Mouse (Mus musculus): ENCODE data around the gene Stk25.

Stk25 gene

DNA sequence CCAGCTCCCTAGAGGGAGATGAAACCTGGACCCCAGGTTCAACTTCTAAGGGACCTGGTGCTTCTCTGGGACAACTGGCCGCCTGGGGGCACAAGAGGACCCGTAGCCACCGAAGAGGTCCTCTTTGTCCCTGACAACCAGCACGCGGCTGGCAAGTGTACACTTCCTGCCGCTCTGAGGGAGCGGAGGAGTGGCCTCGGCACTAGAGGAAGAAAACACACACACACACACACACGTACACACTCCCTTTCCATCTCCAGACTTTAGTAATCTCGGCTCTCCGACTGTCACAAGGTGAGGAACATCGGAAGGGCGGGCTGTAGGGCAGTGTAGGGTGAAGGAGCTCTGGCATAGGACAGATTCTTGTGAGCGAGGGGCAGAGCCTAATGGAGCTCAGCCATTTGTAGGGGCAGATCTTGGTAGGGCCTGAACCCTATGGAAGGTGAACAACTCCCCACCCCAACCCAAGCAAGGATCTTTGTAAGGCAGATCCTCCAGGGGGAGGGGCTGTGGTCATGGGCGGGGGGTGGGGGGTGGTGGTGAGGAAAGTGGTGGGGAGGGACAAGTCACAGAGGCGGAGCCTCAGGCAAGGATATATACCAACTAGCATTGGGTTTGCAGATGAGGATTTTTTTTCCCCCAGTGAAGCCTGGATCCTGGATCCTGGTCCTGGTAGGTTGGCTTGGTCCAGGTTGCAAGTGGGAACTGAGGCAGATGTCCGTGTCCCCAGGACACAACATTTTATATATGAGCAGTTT is 10.5 kb upstream of the Stk25 start:
- peak; percentile 81 to 89 for DNase-seq

DNA sequence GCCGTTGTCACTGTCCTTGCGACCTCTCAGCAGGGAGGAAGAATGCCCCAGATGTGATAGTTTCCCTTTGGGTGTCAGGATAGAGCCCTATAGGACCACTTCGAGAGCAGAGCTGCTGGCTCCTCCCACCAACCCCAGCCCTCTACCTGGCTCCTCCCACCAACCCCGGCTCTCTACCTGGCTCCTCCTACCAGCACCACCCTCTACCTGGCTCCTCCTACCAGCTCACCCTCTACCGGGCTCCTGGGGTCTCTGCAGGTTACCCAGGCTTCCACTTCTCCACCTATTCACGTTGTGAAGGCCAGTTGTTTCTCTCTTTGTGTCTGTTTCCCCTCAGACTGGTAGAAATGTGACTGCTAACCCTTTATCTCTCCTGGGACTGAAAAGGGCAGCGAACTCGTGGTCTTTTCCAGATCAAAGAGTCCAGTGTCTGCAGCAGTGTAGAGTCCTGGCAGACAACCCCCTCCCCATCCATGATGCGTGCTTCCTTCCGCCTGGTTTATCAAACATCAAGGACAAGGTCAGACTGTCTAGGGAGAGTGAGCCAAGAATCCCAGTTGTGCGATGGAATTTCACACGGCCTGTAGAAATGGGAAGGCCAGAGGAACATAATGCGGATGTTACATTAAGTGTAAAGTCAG is 9.4 kb upstream of the Stk25 start:
- peak; percentile 42 to 46 for DNase-seq

DNA sequence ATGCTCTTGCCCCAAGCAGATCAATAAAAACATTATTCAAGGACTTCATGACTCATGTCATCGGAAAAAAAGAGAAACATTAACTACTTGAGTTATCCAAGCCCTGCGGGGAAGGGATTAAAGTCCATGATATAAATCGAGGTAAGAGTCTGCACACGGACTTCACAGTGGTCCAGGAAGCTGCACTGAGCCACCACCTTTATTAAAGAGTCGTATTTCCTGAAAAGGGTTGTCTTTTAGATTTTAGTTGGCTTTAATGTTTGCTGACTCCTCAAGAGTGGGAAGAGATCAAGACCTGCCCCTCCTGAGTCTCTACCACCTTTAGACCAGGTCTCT is 1.5 kb downstream of the Stk25 start:
- DNase-seq, result no peak

DNA sequence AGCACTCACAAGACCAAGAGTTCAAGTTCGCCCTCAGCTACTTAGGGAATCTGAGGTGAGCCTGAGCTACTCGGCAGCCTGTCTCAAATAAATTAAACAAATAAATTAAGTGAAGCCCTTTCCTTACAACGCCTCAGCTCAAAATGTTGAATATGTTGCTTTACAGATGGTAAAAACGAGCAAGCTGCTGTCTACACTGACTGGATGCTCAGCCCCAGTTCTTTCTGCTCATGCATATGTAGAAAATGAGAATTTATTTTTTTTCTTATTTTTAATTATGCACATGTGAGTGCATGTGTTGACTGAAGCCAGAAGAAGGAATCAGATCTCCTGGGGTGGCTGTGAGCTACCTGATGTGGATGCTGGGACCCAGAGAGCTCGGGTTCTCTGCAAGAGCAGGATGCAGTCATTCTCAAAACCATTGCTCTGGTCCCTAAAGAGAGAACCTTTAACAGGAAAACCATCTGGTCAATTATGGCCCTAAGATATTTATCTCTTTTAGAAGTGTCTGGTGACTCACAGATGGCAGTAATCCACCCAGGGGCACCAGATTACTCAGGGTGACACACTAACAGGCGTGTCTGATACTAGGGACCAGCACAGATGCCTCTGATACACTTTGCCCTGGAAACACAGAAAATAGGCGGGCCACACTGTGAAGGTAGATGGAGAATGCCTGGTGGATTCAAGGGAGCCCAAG is 2.0 kb downstream of the Stk25 start:
- no peak for DNase-seq

DNA sequence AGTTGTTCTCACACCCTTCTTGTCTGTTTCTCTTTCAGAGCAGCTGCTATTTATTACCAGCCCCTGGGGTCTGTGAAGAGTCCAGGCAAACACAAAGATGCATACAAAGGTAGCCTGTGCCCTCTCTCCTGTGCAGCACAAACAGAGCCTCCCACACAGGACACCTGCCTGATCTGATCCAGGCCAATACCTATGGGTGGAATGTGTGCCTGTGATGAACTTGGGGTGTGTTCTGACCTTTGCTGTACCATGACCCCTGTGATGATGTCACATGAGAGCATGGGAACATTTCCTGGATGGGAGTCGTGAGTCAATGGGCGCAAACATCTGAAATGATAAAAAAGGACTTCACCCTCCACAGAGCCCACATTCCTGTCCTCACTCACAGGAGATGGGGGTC is 3.7 kb downstream of the Stk25 start:
- no peak for DNase-seq

DNA sequence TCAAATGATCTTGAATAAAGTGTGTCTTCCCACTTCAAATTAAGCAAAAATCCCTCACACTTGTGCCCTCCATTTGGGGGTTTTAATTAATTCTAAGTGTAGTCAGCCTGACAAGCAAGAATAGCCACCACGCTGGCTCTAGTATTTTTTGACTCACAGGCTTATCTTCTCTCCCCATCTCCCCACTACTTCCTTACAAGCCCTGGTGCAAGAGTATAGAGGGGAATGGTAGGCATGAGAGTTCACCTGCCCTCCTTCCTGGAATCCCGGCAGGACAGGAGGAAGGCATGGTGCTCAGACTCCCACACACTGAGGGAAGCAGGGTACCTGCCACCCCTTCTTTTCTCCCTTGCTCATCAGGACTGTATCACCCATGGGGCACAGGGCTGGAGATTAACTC is 4.2 kb downstream of the Stk25 start:
- no peak for DNase-seq

DNA sequence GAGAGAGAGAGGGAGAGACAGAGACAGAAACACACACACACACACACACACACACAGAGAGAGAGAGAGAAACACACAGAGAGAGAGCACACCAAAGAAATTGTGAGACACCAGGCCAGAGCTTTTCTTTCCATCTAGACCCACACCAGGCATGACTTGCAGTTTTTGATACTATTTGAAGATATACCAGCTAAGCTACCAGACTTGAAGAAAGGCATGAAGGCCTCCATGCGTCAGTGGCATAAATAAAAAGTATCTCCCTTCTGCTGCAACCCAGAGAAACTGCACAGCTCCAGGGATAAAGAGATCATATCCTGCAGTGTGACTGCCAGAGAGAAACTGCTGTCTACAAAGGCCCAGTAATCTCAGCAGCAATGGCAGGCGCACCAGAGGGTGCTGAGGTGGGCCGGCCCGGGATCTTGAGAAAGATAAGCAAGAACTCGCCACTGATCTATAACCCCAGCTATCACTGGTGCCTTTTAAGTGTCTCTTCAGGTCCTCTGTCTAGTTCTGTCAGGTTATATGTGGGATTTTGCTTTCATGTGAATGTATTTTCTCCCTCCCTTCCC is 8.8 kb downstream of the Stk25 start:
- DNase-seq, result no peak

DNA sequence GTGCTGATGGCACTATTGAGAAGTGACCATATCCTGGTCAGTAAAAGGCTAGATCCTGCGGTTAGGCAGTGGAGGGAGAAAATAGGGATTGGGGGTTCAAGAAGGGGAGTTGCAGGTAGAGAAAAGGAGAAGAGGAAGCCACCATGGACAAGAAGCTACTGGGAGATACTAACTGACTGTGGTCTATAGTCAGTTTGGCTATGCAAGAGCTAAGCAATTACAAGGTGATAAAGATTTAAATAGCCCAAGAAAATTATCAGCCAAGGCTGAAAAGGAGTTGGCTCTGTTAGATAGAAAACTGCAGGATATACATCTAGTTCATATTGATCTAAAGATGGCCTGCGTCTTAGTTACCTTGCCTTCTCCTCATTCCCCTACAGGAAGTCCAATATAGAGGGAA is 15.8 kb downstream of the Stk25 start:
- no peak for DNase-seq

DNA sequence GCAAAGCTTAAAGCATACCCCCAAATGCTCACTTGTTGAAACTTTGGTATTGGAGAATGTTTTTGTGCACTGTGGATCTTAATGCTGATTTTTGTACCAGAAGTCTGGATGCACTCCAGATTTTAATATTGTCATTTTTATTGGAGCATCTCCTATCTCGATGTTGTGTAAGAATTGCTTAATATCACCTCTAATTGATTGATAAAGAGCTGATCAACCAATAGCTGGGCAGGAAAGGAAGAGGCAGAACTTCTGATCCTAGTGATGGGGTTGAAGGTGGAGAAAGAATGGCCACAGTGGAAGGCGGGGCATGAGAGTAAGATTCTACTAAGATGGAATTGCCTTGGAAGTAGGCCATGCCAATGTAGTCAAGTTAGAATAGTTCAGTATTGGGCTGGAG is 16.5 kb downstream of the Stk25 start:
- DNase-seq, result no peak

DNA sequence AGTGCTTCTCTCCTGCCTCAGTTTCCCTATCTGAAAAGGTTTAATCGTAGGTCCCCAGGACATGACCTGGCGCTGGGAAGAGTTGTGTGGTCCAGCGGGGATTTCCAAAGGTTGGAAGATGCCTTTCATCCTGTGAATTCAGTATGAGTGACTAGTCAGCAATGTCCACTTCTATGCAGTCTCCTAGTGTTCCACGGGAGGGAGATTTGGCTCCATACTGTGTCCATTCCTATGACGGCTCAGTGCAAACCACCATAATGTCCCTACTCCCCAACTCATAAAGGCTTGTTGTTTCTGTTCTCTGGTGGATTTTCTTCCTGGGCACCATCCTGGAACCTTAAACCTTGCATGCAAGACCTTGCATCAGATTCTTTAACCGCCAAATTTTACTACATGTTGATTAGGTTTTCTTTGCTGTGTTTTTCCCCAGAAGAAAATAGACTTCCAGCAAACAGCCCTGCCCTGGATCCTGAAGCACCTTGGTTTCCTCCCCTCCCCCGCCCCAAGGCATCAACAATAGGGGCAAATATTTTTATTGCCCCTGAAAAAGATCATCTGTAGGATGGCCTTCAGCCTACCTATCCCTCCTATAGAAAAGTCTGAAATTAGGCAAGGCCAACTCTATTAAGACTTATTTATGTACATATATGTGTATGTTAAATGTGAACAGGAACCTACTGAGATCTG is 22.1 kb downstream of the Stk25 start:
- DNase-seq, result no peak

DNA sequence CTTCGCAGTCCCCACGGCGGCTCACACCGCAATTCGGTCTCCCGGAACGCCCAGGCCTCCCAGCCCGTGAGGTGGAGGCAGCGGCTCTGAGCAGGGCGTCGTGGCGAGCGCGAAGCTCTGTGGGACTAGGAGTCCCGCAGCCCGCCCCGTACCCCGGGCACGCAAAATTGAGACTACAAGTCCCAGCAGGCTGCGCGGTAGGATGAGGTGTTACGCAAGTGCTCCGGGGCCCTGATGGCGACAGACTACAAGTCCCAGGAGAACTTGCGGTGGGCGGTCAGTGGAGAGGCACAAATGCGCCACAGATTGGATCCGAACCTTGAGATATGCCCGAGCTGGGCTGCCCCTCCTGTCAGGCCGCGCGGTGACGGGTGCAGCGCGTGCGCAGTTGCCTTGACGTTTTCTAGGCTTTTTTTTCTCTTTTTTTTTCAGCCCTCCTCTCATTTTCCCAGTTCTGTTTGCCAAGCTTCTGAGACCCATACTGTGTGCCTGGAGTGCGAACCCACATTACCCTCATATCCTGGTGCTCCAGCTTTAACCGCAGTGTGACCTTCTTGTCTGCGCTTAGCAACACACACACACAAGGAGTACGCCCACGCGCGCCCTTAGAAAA is 22.8 kb downstream of the Stk25 start:
- peak; percentile 99 for DNase-seq

DNA sequence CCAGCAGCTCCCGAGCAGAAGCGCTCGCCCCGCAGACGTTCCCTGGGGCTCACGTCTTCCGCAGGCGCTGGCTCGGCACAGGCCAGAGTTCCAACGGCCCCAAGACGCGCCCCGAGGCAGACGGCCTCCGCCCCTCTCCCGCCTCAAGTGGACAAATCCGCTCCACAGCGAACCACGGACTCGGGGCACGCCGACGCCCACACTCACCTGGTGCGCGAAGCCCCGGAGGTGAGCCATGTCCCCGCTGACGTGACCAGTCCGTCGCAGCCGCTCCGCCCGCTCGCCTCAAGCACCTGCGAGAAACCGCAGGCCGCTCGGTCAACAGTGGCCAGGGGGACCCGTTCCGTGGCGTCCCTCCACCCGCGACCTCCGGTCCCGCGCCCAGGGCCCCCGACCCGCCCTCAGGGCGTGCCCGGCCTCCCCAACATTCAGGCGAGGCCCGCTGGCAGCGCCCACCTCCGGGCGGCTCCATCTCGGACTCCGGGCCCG is 23.3 kb downstream of the Stk25 start:
- peak; percentile 73 to 84 for DNase-seq

DNA sequence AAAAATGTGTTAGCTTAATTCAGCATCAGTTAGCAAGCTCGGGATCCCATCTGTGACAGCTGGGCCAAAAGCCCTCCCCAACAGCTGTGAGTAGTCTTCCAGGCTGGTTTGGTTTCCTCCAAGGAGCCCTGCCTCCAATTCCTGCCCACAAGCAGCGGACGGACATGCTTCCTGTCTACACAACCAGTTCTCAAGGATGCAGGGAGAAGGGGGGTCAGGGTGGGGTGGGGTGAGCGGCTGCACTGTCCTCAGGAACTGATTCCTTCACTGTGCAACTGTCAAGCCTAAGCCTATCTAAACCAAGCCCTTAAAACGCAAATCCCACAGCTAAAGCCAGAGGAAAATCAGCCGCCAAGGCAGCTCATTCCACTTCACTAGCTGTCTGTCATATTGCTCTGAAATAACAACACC is 24.0 kb downstream of the Stk25 start:
- DNase-seq, result peak; percentile 50 to 77

DNA sequence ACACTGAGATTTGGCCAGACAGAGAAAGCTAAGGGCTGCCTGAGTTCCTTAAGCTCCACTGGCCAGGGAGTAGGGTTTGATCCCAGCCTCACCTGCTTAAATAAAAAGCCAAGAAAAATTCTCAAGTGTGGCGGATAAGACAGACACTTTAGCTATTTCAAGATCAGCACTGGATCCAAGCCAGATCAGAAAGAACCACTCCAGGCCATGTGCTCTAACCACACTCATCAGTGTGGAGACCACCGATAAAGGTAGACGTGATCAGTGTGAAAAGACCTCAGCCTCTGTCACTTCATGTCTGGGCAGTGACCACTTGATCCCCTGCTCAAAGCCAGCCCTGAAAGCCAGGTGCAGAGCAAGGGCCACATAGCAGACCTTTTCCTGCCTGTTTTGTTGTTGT is 25.7 kb downstream of the Stk25 start:
- no peak for DNase-seq

DNA sequence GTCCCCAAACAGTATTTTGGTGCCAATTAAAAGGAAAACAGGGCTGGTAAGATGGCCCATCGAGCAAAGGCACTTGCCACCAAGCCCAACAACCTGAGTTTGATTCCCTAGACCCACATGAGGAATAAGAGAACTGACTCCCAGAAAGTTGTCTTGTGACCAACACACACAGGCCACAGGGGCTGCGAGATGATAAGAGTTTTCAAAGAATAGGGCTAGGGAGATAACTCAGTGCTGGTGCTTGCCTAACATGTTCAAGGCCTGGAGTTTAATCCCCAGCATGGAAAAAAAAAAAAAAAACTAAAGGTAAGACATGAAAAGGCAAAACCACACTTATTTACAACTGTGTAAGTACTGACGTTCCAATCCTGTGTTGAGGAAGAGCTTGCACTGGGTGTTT is 27.7 kb downstream of the Stk25 start:
- DNase-seq, result no peak

DNA sequence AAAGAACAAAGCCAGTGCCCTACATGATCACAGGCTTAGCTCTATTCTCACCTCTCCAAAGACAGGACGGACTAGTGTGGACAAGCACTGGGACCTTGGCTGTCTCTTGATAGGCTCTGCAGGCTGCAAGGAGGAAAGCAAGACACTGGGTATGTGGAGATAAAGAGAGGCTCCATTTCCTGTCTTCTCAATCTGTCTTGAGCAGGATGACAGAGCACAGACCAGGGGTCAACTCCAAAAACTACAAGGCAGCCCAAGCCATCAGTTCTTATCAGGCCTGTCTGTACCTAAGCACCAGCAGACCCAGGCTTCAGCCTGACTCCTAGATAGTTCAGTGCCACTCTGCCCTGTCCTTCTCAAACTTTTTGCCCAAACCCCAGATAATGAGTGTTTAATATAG is 34.0 kb downstream of the Stk25 start:
- DNase-seq, result no peak

DNA sequence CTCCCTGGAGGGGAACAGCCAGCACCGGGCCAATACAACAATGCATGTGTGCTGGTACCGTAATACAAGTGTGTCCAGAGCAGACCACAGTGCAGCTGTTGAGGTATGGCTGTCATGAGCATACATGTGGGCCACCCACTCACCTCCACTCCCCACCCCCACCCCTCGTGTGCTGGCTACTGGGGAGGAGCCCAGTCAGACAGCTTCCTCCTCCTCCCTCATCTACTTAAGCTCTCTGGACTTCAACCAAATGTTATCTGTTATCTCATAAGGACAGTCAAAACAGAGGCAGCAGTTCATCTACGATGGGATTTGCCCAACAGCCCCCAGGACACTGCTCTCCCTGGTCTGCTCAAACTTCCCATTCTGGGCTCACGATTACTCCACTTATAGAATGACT is 39.5 kb downstream of the Stk25 start:
- DNase-seq, result no peak

DNA sequence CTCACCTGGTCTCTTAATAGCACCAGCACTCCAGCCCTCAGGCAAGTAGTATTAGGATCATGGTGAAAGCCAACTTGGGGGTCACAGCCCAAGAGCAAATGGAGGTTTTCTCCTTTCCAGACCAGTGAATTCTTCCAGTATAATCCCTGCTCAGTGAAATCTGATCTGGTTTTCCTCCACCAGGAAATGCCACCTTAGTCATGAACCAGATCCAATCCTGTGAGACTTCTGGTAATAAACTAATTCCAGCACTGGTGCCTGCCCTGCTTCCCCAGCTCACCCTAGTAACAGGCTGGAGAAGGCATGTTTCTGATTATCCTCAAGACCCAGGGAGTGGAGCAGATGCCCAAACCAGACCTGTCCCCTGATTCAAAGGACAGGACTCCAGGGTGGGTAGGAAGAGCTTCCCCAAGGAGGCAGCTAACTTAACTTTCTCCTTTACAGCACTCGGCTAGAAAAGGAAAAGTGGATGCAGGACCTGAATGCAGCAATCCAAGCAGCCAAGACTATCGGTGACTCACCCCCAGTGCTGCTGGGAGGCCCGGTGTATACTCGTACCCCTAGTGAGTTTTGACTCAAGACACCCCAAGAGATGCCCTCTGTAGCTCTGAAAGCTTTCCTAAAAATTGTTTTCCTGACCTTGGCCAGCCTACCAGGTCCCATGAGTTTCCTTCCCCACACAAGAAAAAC is 40.3 kb downstream of the Stk25 start:
- no peak for DNase-seq

DNA sequence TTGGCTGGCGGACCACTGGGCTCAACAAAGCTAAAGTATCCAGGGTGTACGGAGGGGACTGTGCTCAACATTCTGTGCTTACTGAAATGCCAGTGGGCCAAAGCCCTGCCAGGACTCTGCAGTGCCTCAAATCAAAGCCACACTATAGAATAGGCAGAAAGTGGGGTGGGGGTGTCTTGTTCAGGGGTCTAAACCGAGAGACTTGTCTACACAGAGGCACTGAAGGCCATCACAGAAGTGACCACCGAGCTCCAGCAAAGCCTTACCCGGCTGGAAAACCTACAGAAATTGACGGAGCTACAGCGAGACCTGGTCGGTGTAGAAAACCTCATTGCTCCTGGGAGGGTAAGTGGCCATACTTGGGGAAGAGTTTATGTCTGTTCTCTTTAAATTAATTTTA is 48.7 kb downstream of the Stk25 start:
- no peak for DNase-seq

DNA sequence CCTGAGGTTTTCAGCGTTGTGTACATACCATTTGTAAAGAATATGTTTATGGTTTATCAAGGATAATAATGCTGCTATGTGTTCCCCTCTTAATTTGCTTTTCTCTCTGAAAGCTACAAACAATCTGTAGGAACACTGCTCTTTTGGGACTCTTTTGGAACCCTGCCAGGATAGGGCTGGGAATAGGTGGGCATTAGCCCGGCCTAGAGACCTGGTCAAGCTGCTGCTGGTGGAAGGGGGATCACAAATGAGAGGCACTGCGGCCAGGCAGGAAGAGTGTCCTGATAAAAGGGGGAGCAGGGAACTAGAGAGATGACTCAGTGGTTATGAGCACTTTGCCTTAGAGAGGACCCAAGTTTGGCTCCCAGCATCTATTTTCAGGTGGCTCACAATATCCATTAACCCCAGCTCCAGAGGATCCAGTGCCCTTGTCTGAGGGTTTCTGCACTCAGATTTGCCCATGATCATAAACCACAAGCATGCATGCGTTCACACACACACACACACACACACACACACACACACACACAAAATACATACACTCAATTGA is 49.7 kb downstream of the Stk25 start:
- no peak for DNase-seq
